In the genomic region with DNA sequence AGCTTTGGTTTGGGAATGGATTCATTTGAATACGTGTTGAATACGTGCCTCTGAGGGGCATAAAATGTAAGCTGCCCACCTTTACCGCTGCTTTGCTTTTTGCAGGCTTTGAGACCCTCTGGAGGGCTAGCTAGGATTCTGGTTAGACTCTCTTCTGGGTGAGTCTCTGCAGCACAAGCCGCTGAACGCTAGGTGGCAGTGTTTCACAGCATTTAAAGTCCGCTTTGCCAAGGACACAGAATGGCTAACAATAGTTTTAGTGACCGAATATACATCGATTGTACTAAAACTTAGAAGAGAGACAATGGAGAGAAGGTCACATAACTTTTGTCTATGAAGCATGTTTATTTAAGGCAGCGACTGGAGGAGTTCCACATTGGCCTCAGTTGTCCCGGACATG, we compare ENCODE assay signal across 9 mouse cellular contexts. TPM values are rescaled to one million over a fixed set of nuclear protein-coding genes. Genes with fewer than 3 reads are reported as not detected.
A peak's percentile ranks its signal among the peaks of the same experiment; 100 is the strongest.
DNase-seq lines count a peak whose midpoint lies in the region; ATAC-seq and TF ChIP-seq lines count a peak whose summit lies in the region.
"Had no signal": no experiment of that assay in that cellular context is flagged by ENCODE, and none has a peak within 500 bp of the region (broad histone marks: within the 10 kb centered on the region; RNA-seq: fewer than 3 reads in every experiment).

No protein-coding gene starts in this region.

- 13% methylated on average over 10 of the region's 10 CpGs for WGBS in kidney, embryonic 15.5 days
- 19% methylated on average over 10 of the region's 10 CpGs for WGBS in embryonic facial prominence, embryonic 12.5 days
- 9% methylated on average over 10 of the region's 10 CpGs for WGBS in liver, adult 2 months
- WGBS in neural tube, embryonic 15.5 days, result 13% methylated on average over 10 of the region's 10 CpGs

- no peak for TF ChIP-seq POLR2A in liver, adult 2 months (IDR thresholded peaks at IDR 0.05; ENCODE audit: extremely low read depth, insufficient read depth, low read length)

- H3K79me2 ChIP-seq in liver, adult 2 months (ENCODE audit: control insufficient read depth, insufficient read depth, low read length), result no peaks in the 10 kb centered on the region

- no peaks in the 10 kb centered on the region for H3K27me3 ChIP-seq in kidney, embryonic 15.5 days
- no peaks in the 10 kb centered on the region for H3K27me3 ChIP-seq in embryonic facial prominence, embryonic 12.5 days
- no peaks in the 10 kb centered on the region for H3K27me3 ChIP-seq in liver, adult 2 months (ENCODE audit: control insufficient read depth, insufficient read depth, low read length)
- H3K27me3 ChIP-seq in neural tube, embryonic 15.5 days (replicated peaks), result no peaks in the 10 kb centered on the region
- H3K27me3 ChIP-seq: stomach, embryonic 15.5 days had no signal

- TF ChIP-seq CTCF in liver, adult 2 months (IDR thresholded peaks at IDR 0.05; ENCODE audit: low read depth, low read length), result peak; percentile 75

- no peak for ATAC-seq in kidney, embryonic 15.5 days (replicated peaks; ENCODE audit: low FRiP score)
- no peak for ATAC-seq in embryonic facial prominence, embryonic 12.5 days (ENCODE audit: insufficient number of reproducible peaks, insufficient read depth, low FRiP score, low TSS enrichment)
- 0 out of 2 replicates have a peak, but pooled peaks have one; percentile 26 for ATAC-seq in neural tube, embryonic 15.5 days (ENCODE audit: low FRiP score)

- no peak overlapping the region for H3K27ac ChIP-seq in kidney, embryonic 15.5 days
- H3K27ac ChIP-seq in embryonic facial prominence, embryonic 12.5 days, result no peak overlapping the region
- H3K27ac ChIP-seq in liver, adult 2 months (replicated peaks; ENCODE audit: insufficient read depth, low read depth, low read length), result no peak overlapping the region
- no peak overlapping the region for H3K27ac ChIP-seq in neural tube, embryonic 15.5 days (replicated peaks)
- H3K27ac ChIP-seq: stomach, embryonic 15.5 days had no signal

- DNase-seq in kidney, adult 11 months, result peak; percentile 14
- DNase-seq in adrenal gland, postnatal 14 days, result peak; percentile 74
- DNase-seq in induced T-regulatory cell, adult 2 months (ENCODE audit: low read depth), result peak; percentile 69
- peak; percentile 45 for DNase-seq in liver, adult 2 months (ENCODE audit: extremely low read depth, low read depth, low spot score)
- peak; percentile 56 for DNase-seq in thymus, postnatal 25 days

- no peaks in the 10 kb centered on the region for H3K9me3 ChIP-seq in kidney, embryonic 15.5 days (replicated peaks)
- H3K9me3 ChIP-seq in embryonic facial prominence, embryonic 12.5 days, result no peaks in the 10 kb centered on the region
- H3K9me3 ChIP-seq in neural tube, embryonic 15.5 days (replicated peaks), result no peaks in the 10 kb centered on the region
- H3K9me3 ChIP-seq: stomach, embryonic 15.5 days had no signal

- H3K4me3 ChIP-seq in kidney, embryonic 15.5 days (replicated peaks), result no peak overlapping the region
- H3K4me3 ChIP-seq in embryonic facial prominence, embryonic 12.5 days, result no peak overlapping the region
- H3K4me3 ChIP-seq in liver, adult 2 months (ENCODE audit: insufficient read depth, low read depth, low read length), result no peak overlapping the region
- no peak overlapping the region for H3K4me3 ChIP-seq in neural tube, embryonic 15.5 days (replicated peaks)
- H3K4me3 ChIP-seq: stomach, embryonic 15.5 days had no signal

- no peak overlapping the region for H3K4me2 ChIP-seq in kidney, embryonic 15.5 days
- 0 out of 2 replicates have a peak overlapping the region, but pooled peaks have one; percentile 9 for H3K4me2 ChIP-seq in embryonic facial prominence, embryonic 12.5 days (replicated peaks)
- H3K4me2 ChIP-seq in neural tube, embryonic 15.5 days, result peak overlapping the region; percentile 27; the same call in 1 of the 2 replicates
- H3K4me2 ChIP-seq: stomach, embryonic 15.5 days had no signal

- H3K36me3 ChIP-seq in kidney, embryonic 15.5 days, result no peaks in the 10 kb centered on the region
- no peaks in the 10 kb centered on the region for H3K36me3 ChIP-seq in embryonic facial prominence, embryonic 12.5 days
- H3K36me3 ChIP-seq in liver, adult 2 months (ENCODE audit: control insufficient read depth, insufficient read depth, low read length), result no peaks in the 10 kb centered on the region
- no peaks in the 10 kb centered on the region for H3K36me3 ChIP-seq in neural tube, embryonic 15.5 days
- H3K36me3 ChIP-seq: stomach, embryonic 15.5 days had no signal

- H3K9ac ChIP-seq in kidney, embryonic 15.5 days, result no peak overlapping the region
- H3K9ac ChIP-seq in embryonic facial prominence, embryonic 12.5 days, result no peak overlapping the region
- H3K9ac ChIP-seq in liver, adult 2 months (ENCODE audit: low read depth, low read length), result no peak overlapping the region
- no peak overlapping the region for H3K9ac ChIP-seq in neural tube, embryonic 15.5 days (replicated peaks)
- H3K9ac ChIP-seq: stomach, embryonic 15.5 days had no signal

- peaks cover 5% of the 10 kb centered on the region; the same call in 1 of the 2 replicates for H3K4me1 ChIP-seq in kidney, embryonic 15.5 days
- no peaks in the 10 kb centered on the region for H3K4me1 ChIP-seq in embryonic facial prominence, embryonic 12.5 days
- 0 out of 2 replicates have a peak, but pooled peaks cover 2% of the 10 kb centered on the region for H3K4me1 ChIP-seq in liver, adult 2 months (ENCODE audit: control insufficient read depth, insufficient read depth, low read length)
- peaks cover 5% of the 10 kb centered on the region for H3K4me1 ChIP-seq in neural tube, embryonic 15.5 days
- H3K4me1 ChIP-seq: stomach, embryonic 15.5 days had no signal

RNA-seq across cellular contexts. Expression of a gene that starts 4.1 kb away (rescaled TPM):
- polyA plus RNA-seq in kidney, embryonic 15.5 days (2015; fragmentation: Nextera tagmentation; extraction: Ambion mirVana), result not detected in 2 replicates
- not detected in 2 replicates for total RNA-seq in adrenal gland, postnatal 14 days (2021)
- polyA plus RNA-seq in embryonic facial prominence, embryonic 12.5 days (2016; fragmentation: Nextera tagmentation; extraction: Ambion mirVana), result not detected in 2 replicates
- not detected in 2 replicates for total RNA-seq in liver, adult 2 months (2014; rRNA removed)
- polyA plus RNA-seq in liver, adult 2 months (2012; rRNA removed), result not detected in 2 replicates
- not detected in 2 replicates for polyA plus RNA-seq in neural tube, embryonic 15.5 days (2015; fragmentation: Nextera tagmentation; extraction: Ambion mirVana)
- polyA plus RNA-seq: stomach, embryonic 15.5 days had no signal

Comparison
In these comparisons a context has a peak if more than half of its experiments do, and no peak if none do; other contexts are left out.
1. DNase-seq: peak in every context shown above with its lines; median percentile 74 in adrenal gland, postnatal 14 days; 69 in induced T-regulatory cell, adult 2 months; 56 in thymus, postnatal 25 days; 45 in liver, adult 2 months; 14 in kidney, adult 11 months.